Mouse (Mus musculus) kidney, embryonic 16.5 days (tissue): ENCODE data around the gene Mrgpre. TPM values are rescaled to one million over a fixed set of nuclear protein-coding genes. Genes with fewer than 3 reads are reported as not detected.

Experiments
- ATAC-seq: fragments of 200-750 bp; cut with Nextera tagmentation; 2 replicates; pipeline ENCODE4 v1.8.0; 2017; ENCODE audit warnings: moderate TSS enrichment; ENCODE audit not compliant: low FRiP score, low TSS enrichment
- H3K27ac ChIP-seq: fragments of 300-500 bp; sonication (generic); 2 replicates; pipeline ENCODE4 v1.5.1; 2014; ENCODE audit warnings: low read length
- H3K27me3 ChIP-seq: fragments of 300-500 bp; sonication (generic); 2 replicates; pipeline ENCODE4 v1.6.1; 2014; ENCODE audit warnings: low read length, control low read depth, mixed read lengths; ENCODE audit not compliant: insufficient read depth
- H3K36me3 ChIP-seq: fragments of 300-500 bp; sonication (generic); 2 replicates; pipeline ENCODE4 v1.6.1; 2014; ENCODE audit warnings: low read length, control low read depth, mixed read lengths; ENCODE audit not compliant: insufficient read depth
- H3K4me1 ChIP-seq: fragments of 300-500 bp; sonication (generic); 2 replicates; pipeline ENCODE4 v1.6.1; 2014; ENCODE audit warnings: low read length, control low read depth, mixed read lengths; ENCODE audit not compliant: insufficient read depth
- H3K4me2 ChIP-seq: fragments of 300-500 bp; sonication (generic); replicated peaks from 2 replicates; pipeline ENCODE4 v1.6.1; 2014; ENCODE audit warnings: low read depth, low read length
- H3K4me3 ChIP-seq: fragments of 300-500 bp; sonication (generic); 2 replicates; pipeline ENCODE4 v1.5.1; 2014; ENCODE audit warnings: mild to moderate bottlenecking, low read length
- H3K9ac ChIP-seq: fragments of 300-500 bp; sonication (generic); replicated peaks from 2 replicates; pipeline ENCODE4 v1.6.1; 2014; ENCODE audit warnings: low read length
- H3K9me3 ChIP-seq: fragments of 300-500 bp; sonication (generic); 2 replicates; pipeline ENCODE4 v1.6.1; 2016; ENCODE audit warnings: low read length, control low read depth
- WGBS: fragments of 180-500 bp; shearing (Covaris S2); extraction: QIAGEN DNeasy Blood & Tissue Kit; methylation state at CpG from one replicate; pipeline ENCODE4 v1.1.7; 2014; 5-methylcytosine and 5-hydroxymethylcytosine counted together
- polyA plus RNA-seq: library from polyadenylated mRNA; unstranded; fragments of >200 nt; fragmentation: Nextera tagmentation; extraction: Ambion mirVana; gene quantifications from 2 replicates; pipeline ENCODE4 v1.2.1, GENCODE M21; 2015

Mrgpre gene
- polyA plus RNA-seq, 1 experiment from 2014 or later = 2.2 TPM

DNA sequence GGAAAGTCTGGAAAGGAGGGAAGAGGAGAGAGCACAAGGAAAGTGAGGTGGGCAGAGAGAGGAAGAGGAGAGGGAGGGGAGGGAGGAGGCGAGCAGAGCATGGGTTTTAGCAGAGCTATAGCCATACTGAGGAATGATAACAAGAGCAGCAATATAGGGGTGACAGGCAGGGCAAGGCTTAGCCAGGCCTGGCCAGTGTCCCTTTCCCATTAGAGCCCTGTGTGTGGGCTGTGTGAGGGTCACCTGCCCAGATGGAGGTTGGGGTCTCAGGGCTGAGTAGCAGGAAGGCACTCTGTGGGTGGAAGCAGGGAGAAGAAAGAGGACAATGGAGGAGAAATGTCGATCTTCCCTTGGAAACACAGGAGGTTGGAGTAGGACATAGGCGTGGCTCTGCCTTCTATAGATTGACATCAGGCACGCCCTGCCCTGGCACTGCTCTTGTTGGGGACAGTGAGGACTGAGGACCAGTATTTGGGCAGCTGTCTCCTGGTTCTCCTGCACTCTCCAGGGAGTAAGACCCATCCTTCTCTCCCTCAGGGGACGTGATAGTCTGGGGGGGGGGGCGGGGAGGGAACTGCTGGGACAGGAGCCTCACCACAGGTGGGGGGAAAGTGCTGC is 813 bp downstream of the Mrgpre start:
- no peaks in the 10 kb centered on the region for H3K27me3 ChIP-seq
- H3K4me3 ChIP-seq = peak overlapping the region; percentile 46
- peak overlapping the region; percentile 86 for H3K27ac ChIP-seq
- no peaks in the 10 kb centered on the region for H3K36me3 ChIP-seq
- H3K4me2 ChIP-seq = peak overlapping the region; percentile 61
- peaks cover 27% of the 10 kb centered on the region for H3K4me1 ChIP-seq
- peak; percentile 73 for ATAC-seq
- peak overlapping the region; percentile 64 for H3K9ac ChIP-seq
- no peaks in the 10 kb centered on the region for H3K9me3 ChIP-seq
- WGBS = 15% methylated on average over 6 of the region's 6 CpGs

DNA sequence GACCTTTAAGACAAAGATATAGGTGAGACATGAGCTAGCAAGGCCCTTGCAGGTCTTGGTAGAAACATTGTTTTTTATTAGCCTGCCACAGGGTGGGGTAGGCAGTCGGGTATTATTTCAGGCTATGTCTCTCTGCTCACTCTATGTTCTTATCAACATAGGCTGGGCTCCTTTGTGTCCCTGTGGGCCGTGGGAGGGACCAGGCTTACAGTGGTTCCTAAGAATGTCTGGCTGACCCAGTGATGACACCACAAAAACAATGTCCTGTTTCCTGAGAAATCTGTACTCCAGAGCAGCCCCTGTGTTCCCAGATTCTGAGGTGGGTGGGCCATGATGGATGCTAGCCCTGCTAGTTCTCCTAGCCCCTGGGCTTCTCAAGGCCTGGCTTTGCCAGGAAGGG is 6.9 kb downstream of the Mrgpre start:
- no peaks in the 10 kb centered on the region for H3K9me3 ChIP-seq
- no peak overlapping the region for H3K9ac ChIP-seq
- no peak for ATAC-seq
- H3K27me3 ChIP-seq = no peaks in the 10 kb centered on the region
- H3K36me3 ChIP-seq = no peaks in the 10 kb centered on the region
- H3K4me1 ChIP-seq = no peaks in the 10 kb centered on the region
- no peak overlapping the region for H3K4me2 ChIP-seq
- 35% methylated on average over 2 of the region's 2 CpGs for WGBS
- no peak overlapping the region for H3K27ac ChIP-seq
- H3K4me3 ChIP-seq = no peak overlapping the region

DNA sequence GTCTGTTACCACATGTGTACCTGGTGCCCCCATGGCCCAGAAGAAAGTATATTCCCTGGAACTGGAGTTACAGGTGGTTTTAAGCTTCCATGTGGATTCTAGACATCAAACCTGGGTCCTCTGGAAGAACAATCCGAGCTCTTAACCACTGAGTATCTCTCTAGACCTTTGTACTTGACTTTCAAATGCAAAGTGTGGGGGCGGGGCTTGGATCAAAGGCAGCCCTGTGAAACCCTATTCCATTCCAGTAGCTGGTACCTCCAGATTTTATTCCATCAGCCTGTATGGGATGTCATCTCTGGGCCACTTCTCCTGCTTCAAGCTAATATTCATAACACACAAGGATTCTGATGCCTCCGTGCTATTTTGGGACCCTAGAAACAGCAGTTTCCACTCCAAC is 8.2 kb downstream of the Mrgpre start:
- Histone ChIP-seq H3K27me3 (no peaks in the 10 kb centered on the region), H3K9ac (no peak overlapping the region), H3K36me3 (no peaks in the 10 kb centered on the region), H3K4me2 (no peak overlapping the region), H3K4me3 (no peak overlapping the region), H3K4me1 (no peaks in the 10 kb centered on the region), H3K9me3 (no peaks in the 10 kb centered on the region), H3K27ac (no peak overlapping the region)
- no peak for ATAC-seq
- 37% methylated on average over 3 of the region's 3 CpGs for WGBS

DNA sequence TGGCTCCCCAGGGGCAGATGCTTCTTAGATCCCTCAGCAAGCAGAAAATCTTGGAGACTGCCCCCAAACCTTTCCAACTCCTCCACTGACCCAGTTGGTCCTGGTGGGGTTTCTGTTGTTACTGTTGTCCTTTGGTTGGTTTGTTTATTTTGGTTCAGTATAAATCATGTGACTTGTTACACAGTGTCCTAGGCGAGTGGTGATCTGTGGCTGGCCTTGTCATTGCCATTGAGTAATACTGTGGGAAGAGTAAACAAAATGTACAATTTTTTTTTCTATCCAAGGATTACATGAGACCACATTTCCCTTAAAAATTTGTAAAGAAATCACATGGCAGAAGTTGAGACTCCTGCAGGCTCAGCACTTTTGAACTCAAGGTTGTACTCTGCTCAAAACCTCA is 14.8 kb downstream of the Mrgpre start:
- H3K27me3 ChIP-seq = peaks cover 18% of the 10 kb centered on the region
- H3K4me3 ChIP-seq = no peak overlapping the region
- 18% methylated on average over 1 of the region's 1 CpGs for WGBS
- no peaks in the 10 kb centered on the region for H3K36me3 ChIP-seq
- no peak overlapping the region for H3K27ac ChIP-seq
- ATAC-seq = no peak
- no peak overlapping the region for H3K4me2 ChIP-seq
- no peak overlapping the region for H3K9ac ChIP-seq
- no peaks in the 10 kb centered on the region for H3K9me3 ChIP-seq
- no peaks in the 10 kb centered on the region for H3K4me1 ChIP-seq

GRCm38 (mm10) chr7:143768267-143768666 is 16.0 kb downstream of the Mrgpre start:
- no peak for ATAC-seq
- no peak overlapping the region for H3K9ac ChIP-seq
- no peak overlapping the region for H3K4me3 ChIP-seq
- no peak overlapping the region for H3K4me2 ChIP-seq
- no peaks in the 10 kb centered on the region for H3K9me3 ChIP-seq
- WGBS = 71% methylated on average over 6 of the region's 6 CpGs
- no peaks in the 10 kb centered on the region for H3K4me1 ChIP-seq
- peaks cover 21% of the 10 kb centered on the region for H3K27me3 ChIP-seq
- H3K36me3 ChIP-seq = no peaks in the 10 kb centered on the region
- H3K27ac ChIP-seq = no peak overlapping the region

- no peak within 1 kb of the TSS for H3K27ac ChIP-seq
- H3K9me3 ChIP-seq = no peaks in the 10 kb centered on the region
- no peak for ATAC-seq
- H3K4me1 ChIP-seq = no peaks in the 10 kb centered on the region
- 31% methylated on average over 6 of the region's 6 CpGs for WGBS
- no peak within 1 kb of the TSS for H3K9ac ChIP-seq
- peaks cover 21% of the 10 kb centered on the region for H3K27me3 ChIP-seq
- no peak within 1 kb of the TSS for H3K4me2 ChIP-seq
- H3K4me3 ChIP-seq = no peak within 1 kb of the TSS
- H3K36me3 ChIP-seq = no peaks in the 10 kb centered on the region
Observed at GRCm38 (mm10) chr7:143766893-143767292, 17.4 kb downstream of the Mrgpre start, which contains the start of gene Mrgprg. TSS of gene Mrgprg (minus strand) at chr7:143766993.

DNA sequence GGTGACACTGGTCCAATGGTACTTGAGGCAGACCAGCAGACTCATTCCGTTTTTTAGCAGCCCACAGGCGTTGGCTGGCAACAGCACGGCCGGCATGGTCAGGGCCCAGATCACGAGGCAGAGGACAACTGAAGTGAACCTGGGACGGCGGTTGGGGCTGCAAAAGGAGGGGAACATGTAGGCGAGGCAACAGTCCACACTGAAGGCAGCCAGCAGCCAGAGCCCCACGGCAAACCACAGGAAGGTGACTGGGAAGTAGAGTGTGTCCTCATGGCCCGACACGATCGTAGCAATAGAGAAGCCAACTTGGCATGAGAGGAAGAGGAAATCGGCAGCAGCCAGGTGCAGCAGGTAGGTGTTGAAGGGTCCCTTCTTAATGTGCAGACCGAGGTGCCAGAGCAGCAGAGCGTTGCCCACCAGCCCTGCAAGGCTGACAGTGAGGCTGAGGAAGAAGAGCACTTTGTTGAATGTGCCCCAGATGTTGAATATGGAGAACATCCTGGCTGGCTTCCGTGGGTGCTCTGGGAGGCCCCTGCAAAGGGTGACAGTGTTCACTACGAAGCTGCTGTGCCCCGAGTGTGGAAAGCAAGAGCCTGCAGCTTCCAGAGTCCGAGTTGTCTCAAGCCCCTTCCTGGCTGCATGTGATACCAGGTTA is 19.3 kb downstream of the Mrgpre start:
- H3K27ac ChIP-seq = no peak overlapping the region
- no peaks in the 10 kb centered on the region for H3K4me1 ChIP-seq
- no peak overlapping the region for H3K9ac ChIP-seq
- H3K36me3 ChIP-seq = no peaks in the 10 kb centered on the region
- peaks cover 21% of the 10 kb centered on the region for H3K27me3 ChIP-seq
- no peak for ATAC-seq
- no peak overlapping the region for H3K4me3 ChIP-seq
- WGBS = 75% methylated on average over 19 of the region's 19 CpGs
- H3K9me3 ChIP-seq = no peaks in the 10 kb centered on the region
- H3K4me2 ChIP-seq = no peak overlapping the region

DNA sequence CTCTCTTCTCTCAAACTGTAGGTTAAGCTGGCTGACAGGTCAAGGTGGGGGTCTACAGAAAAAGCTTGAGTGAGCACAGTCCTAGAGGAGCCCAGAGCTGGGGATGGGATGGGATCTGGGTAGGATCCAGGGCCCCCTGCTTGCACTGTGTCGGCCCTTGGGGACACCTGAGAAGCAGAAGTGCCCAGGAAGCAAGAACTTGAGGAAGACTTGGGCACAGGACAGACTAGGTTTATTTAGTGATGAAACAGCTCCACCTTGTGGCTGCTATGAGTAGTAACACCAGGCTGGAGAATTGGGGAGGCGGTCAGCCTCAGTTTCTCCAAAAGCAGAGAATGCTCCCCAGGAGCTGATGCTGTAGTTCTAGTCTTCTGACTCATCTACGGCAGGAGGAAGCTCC is 20.5 kb downstream of the Mrgpre start:
- ATAC-seq = peak; percentile 81; the same call in 1 of the 2 replicates
- 26% methylated on average over 3 of the region's 3 CpGs for WGBS
- no peak overlapping the region for H3K27ac ChIP-seq
- no peak overlapping the region for H3K4me3 ChIP-seq
- no peak overlapping the region for H3K9ac ChIP-seq
- H3K27me3 ChIP-seq = peaks cover 21% of the 10 kb centered on the region
- no peak overlapping the region for H3K4me2 ChIP-seq
- no peaks in the 10 kb centered on the region for H3K36me3 ChIP-seq
- H3K4me1 ChIP-seq = no peaks in the 10 kb centered on the region
- no peaks in the 10 kb centered on the region for H3K9me3 ChIP-seq

- no peaks in the 10 kb centered on the region for H3K9me3 ChIP-seq
- no peak overlapping the region for H3K4me2 ChIP-seq
- peaks cover 10% of the 10 kb centered on the region for H3K4me1 ChIP-seq
- WGBS = 69% methylated on average over 3 of the region's 3 CpGs
- H3K36me3 ChIP-seq = no peaks in the 10 kb centered on the region
- H3K27ac ChIP-seq = no peak overlapping the region
- H3K27me3 ChIP-seq = peaks cover 13% of the 10 kb centered on the region; the same call in 1 of the 2 replicates
- H3K4me3 ChIP-seq = no peak overlapping the region
- no peak overlapping the region for H3K9ac ChIP-seq
- no peak for ATAC-seq
Observed at GRCm38 (mm10) chr7:143758956-143759355, 25.3 kb downstream of the Mrgpre start.

DNA sequence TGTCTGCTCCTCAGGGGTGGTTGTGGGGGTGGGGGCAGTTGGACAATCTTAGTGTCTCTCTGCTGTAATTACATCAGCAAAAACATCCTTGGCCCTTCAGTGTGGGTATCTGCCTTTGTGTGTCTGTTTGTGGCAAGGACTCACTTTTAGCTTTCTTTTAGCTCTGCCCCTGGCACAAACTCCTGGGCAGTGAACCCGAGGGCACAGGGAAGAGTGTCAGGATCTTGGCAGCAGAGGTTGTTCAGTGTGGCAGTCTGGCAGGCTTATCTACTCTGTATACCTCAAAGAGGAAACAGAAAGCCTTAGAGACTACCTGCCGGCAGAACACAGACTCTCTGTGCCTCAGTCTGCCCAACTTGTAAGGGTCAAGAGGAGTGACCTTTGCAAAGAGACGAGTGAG is 26.6 kb downstream of the Mrgpre start:
- Histone ChIP-seq H3K27ac (no peak overlapping the region), H3K9ac (no peak overlapping the region), H3K4me3 (no peak overlapping the region), H3K9me3 (no peaks in the 10 kb centered on the region), H3K27me3 (peaks cover 13% of the 10 kb centered on the region; the same call in 1 of the 2 replicates), H3K4me2 (peak overlapping the region; percentile 88; the same call in 1 of the 2 replicates), H3K4me1 (peaks cover 10% of the 10 kb centered on the region), H3K36me3 (no peaks in the 10 kb centered on the region)
- 77% methylated on average over 3 of the region's 3 CpGs for WGBS
- no peak for ATAC-seq
